Mouse (Mus musculus) liver, embryonic 14.5 days (tissue): ENCODE data around the gene Ctcf. TPM values are rescaled to one million over a fixed set of nuclear protein-coding genes. Genes with fewer than 3 reads are reported as not detected.

Experiments
- ATAC-seq: fragments of 200-750 bp; cut with Nextera tagmentation; 2 replicates; pipeline ENCODE4 v1.8.0; 2017; ENCODE audit warnings: moderate number of reproducible peaks, mild to moderate bottlenecking, moderate library complexity; ENCODE audit not compliant: insufficient read depth
- DNase-seq, 3 experiments: peaks; one replicate each; pipeline ENCODE4 v3.0.0-alpha.2; 2012 to 2013; ENCODE audit warnings: low read depth in 3 of 3, low spot score in 3 of 3
- H3K27ac ChIP-seq: fragments of 300-500 bp; sonication (generic); 2 replicates; pipeline ENCODE4 v1.5.1; 2014; ENCODE audit warnings: moderate library complexity, mild to moderate bottlenecking, control low read depth, inconsistent platforms
- H3K27me3 ChIP-seq: fragments of 300-500 bp; sonication (generic); 2 replicates; pipeline ENCODE4 v1.6.1; 2014; ENCODE audit warnings: mild to moderate bottlenecking, low read length, moderate library complexity; ENCODE audit not compliant: control insufficient read depth, insufficient read depth
- H3K36me3 ChIP-seq: fragments of 300-500 bp; sonication (generic); replicated peaks from 2 replicates; pipeline ENCODE4 v1.6.1; 2014; ENCODE audit warnings: low read depth; ENCODE audit not compliant: control insufficient read depth, insufficient read depth
- H3K4me1 ChIP-seq, 2 experiments: fragments of 200-500 bp in 1 of 2; fragments of 300-500 bp in 1 of 2; sonication (generic) in 1 of 2; replicated peaks; 2 replicates each; pipeline ENCODE4 v1.6.1; 2012 to 2014; ENCODE audit warnings: antibody characterized with exemption in 1 of 2, inconsistent platforms in 1 of 2, low read length in 1 of 2; ENCODE audit not compliant: control insufficient read depth in 2 of 2, insufficient read depth in 2 of 2
- H3K4me2 ChIP-seq: fragments of 300-500 bp; sonication (generic); 2 replicates; pipeline ENCODE4 v1.6.1; 2014; ENCODE audit warnings: low read depth, mild to moderate bottlenecking, control low read depth, moderate library complexity
- H3K4me3 ChIP-seq, 2 experiments: fragments of 200-500 bp in 1 of 2; fragments of 300-500 bp in 1 of 2; sonication (generic) in 1 of 2; 2 replicates each; pipeline ENCODE4 v1.5.1; 2012 to 2014; ENCODE audit warnings: low read depth in 2 of 2, low read length in 2 of 2, mild to moderate bottlenecking in 2 of 2, control low read depth in 1 of 2, inconsistent platforms in 1 of 2, moderate library complexity in 1 of 2; ENCODE audit not compliant: insufficient read depth in 1 of 2
- H3K9ac ChIP-seq: fragments of 300-500 bp; sonication (generic); replicated peaks from 2 replicates; pipeline ENCODE4 v1.6.1; 2014; ENCODE audit warnings: mild to moderate bottlenecking, control low read depth, moderate library complexity
- H3K9me3 ChIP-seq: fragments of 300-500 bp; sonication (generic); 2 replicates; pipeline ENCODE4 v1.6.1; 2016; ENCODE audit warnings: low read length, mixed read lengths; ENCODE audit not compliant: control insufficient read depth
- CTCF ChIP-seq: IDR thresholded peaks from 2 replicates; pipeline ENCODE4 v1.5.1; 2016; ENCODE audit warnings: antibody characterized with exemption, low read depth, control low read depth
- EP300 ChIP-seq: IDR thresholded peaks from 2 replicates; pipeline ENCODE4 v1.6.1; 2016; ENCODE audit warnings: antibody characterized with exemption, low read depth
- WGBS: fragments of 180-500 bp; shearing (Covaris S2); extraction: QIAGEN DNeasy Blood & Tissue Kit; methylation state at CpG from one replicate; pipeline ENCODE4 v1.1.7; 2014; ENCODE audit not compliant: insufficient replicate concordance; 5-methylcytosine and 5-hydroxymethylcytosine counted together
- microRNA counts: library from miRNA; unstranded; fragments of <30 nt; microRNA quantifications from one replicate; lab custom pipeline; 2016
- microRNA-seq: library from miRNA; unstranded; fragments of <30 nt; microRNA quantifications from one replicate; pipeline ENCODE4, GENCODE M21; 2016
- polyA plus RNA-seq, 2 experiments: library from polyadenylated mRNA; depleted of rRNA in 1 of 2; stranded (reverse) in 1 of 2; unstranded in 1 of 2; fragments of >200 nt; fragmentation: Nextera tagmentation in 1 of 2; extraction: Ambion mirVana in 1 of 2; gene quantifications; 2 replicates each; pipeline versions ENCODE4 v1.2.1 to v1.2.3; 2012 to 2014

Gene Ctcf
- polyA plus RNA-seq, 2 experiments: 21.1 to 40.9 TPM

- no peak for TF ChIP-seq EP300
- TF ChIP-seq CTCF: no peak
- WGBS: 41% methylated on average over 18 of the region's 18 CpGs
- DNase-seq (no peak), ATAC-seq (peak; percentile 62)
- Histone ChIP-seq H3K4me2 (no peak overlapping the region), H3K4me3 (no peak overlapping the region), H3K27me3 (no peaks in the 10 kb centered on the region), H3K27ac (no peak overlapping the region), H3K9me3 (no peaks in the 10 kb centered on the region), H3K36me3 (no peaks in the 10 kb centered on the region), H3K4me1 (peaks cover 4 to 9% of the 10 kb centered on the region in 2 experiments; a peak in 3 of 4 replicates), H3K9ac (no peak overlapping the region)
These were observed 91.2 kb downstream of the Ctcf start for GRCm38 (mm10) chr8:105727397-105728124.

- Histone ChIP-seq H3K27me3 (no peaks in the 10 kb centered on the region), H3K9ac (no peak overlapping the region), H3K4me3 (no peak overlapping the region), H3K9me3 (no peaks in the 10 kb centered on the region), H3K27ac (no peak overlapping the region), H3K4me1 (peaks cover 4 to 9% of the 10 kb centered on the region in 2 experiments; a peak in 3 of 4 replicates), H3K4me2 (no peak overlapping the region), H3K36me3 (no peaks in the 10 kb centered on the region)
- DNase-seq (no peak), ATAC-seq (peak; percentile 50; the same call in 1 of the 2 replicates)
- 29% methylated on average over 5 of the region's 5 CpGs for WGBS
- TF ChIP-seq EP300 (peak; percentile 60), CTCF (no peak)
These were observed 95.8 kb downstream of the Ctcf start for GRCm38 (mm10) chr8:105732186-105732585.

MicroRNA genes within 50 kb of the gene (microRNA counts, 519-probe panel; counts per million panel counts)
- microRNA mmu-miR-1966 (lab: Ali Mortazavi, UCI): 69.9 counts per million

Small RNAs within 50 kb of the gene (microRNA-seq; reads per million reads assigned to microRNA genes)
- not detected for gene Mir1966

Other genes starting within 250 kb of the Ctcf start
- gene Kctd19, start 223.1 kb upstream of the Ctcf start, polyA plus RNA-seq (2012; rRNA removed): not detected in 2 replicates
- not detected in 2 replicates for gene Kctd19, start 223.1 kb upstream of the Ctcf start, polyA plus RNA-seq (2014; fragmentation: Nextera tagmentation; extraction: Ambion mirVana)
- gene Lrrc36, start 223.0 kb upstream of the Ctcf start, polyA plus RNA-seq (2012; rRNA removed): 0.04 and 0.09 TPM in 2 replicates
- 0.08 and 0.10 TPM in 2 replicates for gene Lrrc36, start 223.0 kb upstream of the Ctcf start, polyA plus RNA-seq (2014; fragmentation: Nextera tagmentation; extraction: Ambion mirVana)
- 0.49 and 0.60 TPM in 2 replicates for gene Tppp3, start 165.0 kb upstream of the Ctcf start, polyA plus RNA-seq (2012; rRNA removed)
- gene Tppp3, start 165.0 kb upstream of the Ctcf start, polyA plus RNA-seq (2014; fragmentation: Nextera tagmentation; extraction: Ambion mirVana): 0.49 and 0.63 TPM in 2 replicates
- gene Zdhhc1, start 139.7 kb upstream of the Ctcf start, polyA plus RNA-seq (2012; rRNA removed): 2.2 and 2.4 TPM in 2 replicates
- gene Zdhhc1, start 139.7 kb upstream of the Ctcf start, polyA plus RNA-seq (2014; fragmentation: Nextera tagmentation; extraction: Ambion mirVana): 0.90 and 1.2 TPM in 2 replicates
- gene Hsd11b2, start 117.8 kb upstream of the Ctcf start, polyA plus RNA-seq (2012; rRNA removed): 1.1 TPM in 2 replicates
- gene Hsd11b2, start 117.8 kb upstream of the Ctcf start, polyA plus RNA-seq (2014; fragmentation: Nextera tagmentation; extraction: Ambion mirVana): 0.42 and 0.99 TPM in 2 replicates
- gene Atp6v0d1, start 70.5 kb upstream of the Ctcf start, polyA plus RNA-seq (2012; rRNA removed): 36.0 and 40.1 TPM in 2 replicates
- 44.3 and 46.3 TPM in 2 replicates for gene Atp6v0d1, start 70.5 kb upstream of the Ctcf start, polyA plus RNA-seq (2014; fragmentation: Nextera tagmentation; extraction: Ambion mirVana)
- 4.5 and 5.4 TPM in 2 replicates for gene Ripor1, start 31.3 kb upstream of the Ctcf start, polyA plus RNA-seq (2012; rRNA removed)
- gene Ripor1, start 31.3 kb upstream of the Ctcf start, polyA plus RNA-seq (2014; fragmentation: Nextera tagmentation; extraction: Ambion mirVana): 4.9 and 6.1 TPM in 2 replicates
- gene Agrp, start 825 bp downstream of the Ctcf start, polyA plus RNA-seq (2012; rRNA removed): not detected in 2 replicates
- gene Agrp, start 825 bp downstream of the Ctcf start, polyA plus RNA-seq (2014; fragmentation: Nextera tagmentation; extraction: Ambion mirVana): 0.23 and 0.27 TPM in 2 replicates
- gene Carmil2, start 49.7 kb downstream of the Ctcf start, polyA plus RNA-seq (2012; rRNA removed): 1.3 and 1.4 TPM in 2 replicates
- 0.24 and 0.33 TPM in 2 replicates for gene Carmil2, start 49.7 kb downstream of the Ctcf start, polyA plus RNA-seq (2014; fragmentation: Nextera tagmentation; extraction: Ambion mirVana)
- gene Acd, start 64.5 kb downstream of the Ctcf start, polyA plus RNA-seq (2012; rRNA removed): 8.8 and 11.0 TPM in 2 replicates
- gene Acd, start 64.5 kb downstream of the Ctcf start, polyA plus RNA-seq (2014; fragmentation: Nextera tagmentation; extraction: Ambion mirVana): 20.3 and 23.7 TPM in 2 replicates
- 5.9 and 6.0 TPM in 2 replicates for gene Pard6a, start 64.6 kb downstream of the Ctcf start, polyA plus RNA-seq (2012; rRNA removed)
- 6.4 and 7.9 TPM in 2 replicates for gene Pard6a, start 64.6 kb downstream of the Ctcf start, polyA plus RNA-seq (2014; fragmentation: Nextera tagmentation; extraction: Ambion mirVana)
- not detected in 2 replicates for gene 4933405L10Rik, start 71.1 kb downstream of the Ctcf start, polyA plus RNA-seq (2012; rRNA removed)
- gene 4933405L10Rik, start 71.1 kb downstream of the Ctcf start, polyA plus RNA-seq (2014; fragmentation: Nextera tagmentation; extraction: Ambion mirVana): not detected in 2 replicates
- gene Enkd1, start 71.6 kb downstream of the Ctcf start, polyA plus RNA-seq (2012; rRNA removed): 7.0 and 7.8 TPM in 2 replicates
- gene Enkd1, start 71.6 kb downstream of the Ctcf start, polyA plus RNA-seq (2014; fragmentation: Nextera tagmentation; extraction: Ambion mirVana): 4.8 and 6.5 TPM in 2 replicates
- gene Gfod2, start 122.1 kb downstream of the Ctcf start, polyA plus RNA-seq (2012; rRNA removed): 0.84 and 0.93 TPM in 2 replicates
- gene Gfod2, start 122.1 kb downstream of the Ctcf start, polyA plus RNA-seq (2014; fragmentation: Nextera tagmentation; extraction: Ambion mirVana): 1.1 and 1.8 TPM in 2 replicates
- 57.2 and 60.6 TPM in 2 replicates for gene Ranbp10, start 190.8 kb downstream of the Ctcf start, polyA plus RNA-seq (2012; rRNA removed)
- gene Ranbp10, start 190.8 kb downstream of the Ctcf start, polyA plus RNA-seq (2014; fragmentation: Nextera tagmentation; extraction: Ambion mirVana): 37.0 and 42.0 TPM in 2 replicates
- 0.04 and 0.06 TPM in 2 replicates for gene Tsnaxip1, start 191.2 kb downstream of the Ctcf start, polyA plus RNA-seq (2012; rRNA removed)
- 0.06 TPM in 1 of 2 replicates, not detected in the other for gene Tsnaxip1, start 191.2 kb downstream of the Ctcf start, polyA plus RNA-seq (2014; fragmentation: Nextera tagmentation; extraction: Ambion mirVana)
- 24.6 and 25.4 TPM in 2 replicates for gene Cenpt, start 216.7 kb downstream of the Ctcf start, polyA plus RNA-seq (2012; rRNA removed)
- gene Cenpt, start 216.7 kb downstream of the Ctcf start, polyA plus RNA-seq (2014; fragmentation: Nextera tagmentation; extraction: Ambion mirVana): 15.0 and 18.2 TPM in 2 replicates
- 26.2 TPM in 2 replicates for gene Thap11, start 218.6 kb downstream of the Ctcf start, polyA plus RNA-seq (2012; rRNA removed)
- 25.5 and 29.5 TPM in 2 replicates for gene Thap11, start 218.6 kb downstream of the Ctcf start, polyA plus RNA-seq (2014; fragmentation: Nextera tagmentation; extraction: Ambion mirVana)
- gene Nutf2, start 224.0 kb downstream of the Ctcf start, polyA plus RNA-seq (2012; rRNA removed): 40.5 and 83.2 TPM in 2 replicates
- 139 TPM in 2 replicates for gene Nutf2, start 224.0 kb downstream of the Ctcf start, polyA plus RNA-seq (2014; fragmentation: Nextera tagmentation; extraction: Ambion mirVana)
- 17.5 and 21.6 TPM in 2 replicates for gene Edc4, start 244.3 kb downstream of the Ctcf start, polyA plus RNA-seq (2012; rRNA removed)
- 9.9 and 10.7 TPM in 2 replicates for gene Edc4, start 244.3 kb downstream of the Ctcf start, polyA plus RNA-seq (2014; fragmentation: Nextera tagmentation; extraction: Ambion mirVana)